Mouse (Mus musculus) limb, embryonic 13.5 days (tissue): ENCODE measurements at regions not wholly inside any gene's neighbourhood (a gene's known extent, or its start where the extent isn't known, plus 50 kb on each side); places are given as distances from the start of the nearest gene placed in this dataset.

Experiments used
- ATAC-seq: fragments of 200-750 bp; cut with Nextera tagmentation; 2 replicates; pipeline ENCODE4 v1.8.0; 2017; ENCODE audit warnings: low read depth, moderate number of reproducible peaks, moderate TSS enrichment; ENCODE audit not compliant: low FRiP score
- H3K27ac ChIP-seq: fragments of 300-500 bp; sonication (generic); 2 replicates; pipeline ENCODE4 v1.5.1; 2015; ENCODE audit warnings: inconsistent platforms, mild to moderate bottlenecking, moderate library complexity
- H3K27me3 ChIP-seq: fragments of 300-500 bp; sonication (generic); 2 replicates; pipeline ENCODE4 v1.6.1; 2015; ENCODE audit warnings: mild to moderate bottlenecking, inconsistent platforms
- H3K36me3 ChIP-seq: fragments of 300-500 bp; sonication (generic); 2 replicates; pipeline ENCODE4 v1.6.1; 2015; ENCODE audit warnings: inconsistent platforms, mild to moderate bottlenecking, moderate library complexity
- H3K4me1 ChIP-seq: fragments of 300-500 bp; sonication (generic); 2 replicates; pipeline ENCODE4 v1.6.1; 2015; ENCODE audit warnings: inconsistent platforms
- H3K4me2 ChIP-seq: fragments of 300-500 bp; sonication (generic); replicated peaks from 2 replicates; pipeline ENCODE4 v1.6.1; 2015; ENCODE audit warnings: inconsistent platforms, mild to moderate bottlenecking, moderate library complexity
- H3K4me3 ChIP-seq: fragments of 300-500 bp; sonication (generic); 2 replicates; pipeline ENCODE4 v1.5.1; 2015; ENCODE audit warnings: moderate library complexity, mild to moderate bottlenecking, inconsistent platforms
- H3K9ac ChIP-seq: fragments of 300-500 bp; sonication (generic); 2 replicates; pipeline ENCODE4 v1.6.1; 2015; ENCODE audit warnings: mild to moderate bottlenecking, inconsistent platforms
- H3K9me3 ChIP-seq: fragments of 300-500 bp; sonication (generic); 2 replicates; pipeline ENCODE4 v1.6.1; 2016; ENCODE audit warnings: inconsistent platforms
- WGBS: fragments of 180-500 bp; shearing (Covaris S2); methylation state at CpG from one replicate; pipeline ENCODE4 v1.1.7; 2015; 5-methylcytosine and 5-hydroxymethylcytosine counted together

DNA sequence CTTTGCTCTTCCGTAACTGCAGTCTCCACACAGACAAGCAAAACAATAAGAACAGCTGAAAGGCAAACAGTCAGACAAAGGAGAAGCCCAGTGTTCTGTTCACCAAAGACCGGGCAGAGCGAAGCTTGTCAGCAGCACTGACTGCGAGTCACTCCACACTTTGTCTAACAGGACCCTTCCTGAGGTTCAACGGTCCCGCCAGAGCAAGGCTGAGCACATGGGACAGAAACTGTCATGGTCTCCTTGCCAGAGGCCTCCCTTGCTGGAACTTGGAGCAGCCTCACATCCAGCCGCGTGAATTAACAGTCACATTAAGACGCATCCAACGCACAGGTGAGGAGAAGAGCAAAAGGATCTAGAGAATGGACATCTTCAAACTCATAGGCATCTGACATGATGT, 241.1 kb upstream of the Irx4 start:
- ATAC-seq: no peak
- Histone ChIP-seq H3K4me3 (no peak overlapping the region), H3K4me2 (no peak overlapping the region), H3K9me3 (no peaks in the 10 kb centered on the region), H3K4me1 (no peaks in the 10 kb centered on the region), H3K27me3 (no peaks in the 10 kb centered on the region), H3K27ac (no peak overlapping the region), H3K9ac (no peak overlapping the region), H3K36me3 (no peaks in the 10 kb centered on the region)
- WGBS: 94% methylated on average over 10 of the region's 10 CpGs

DNA sequence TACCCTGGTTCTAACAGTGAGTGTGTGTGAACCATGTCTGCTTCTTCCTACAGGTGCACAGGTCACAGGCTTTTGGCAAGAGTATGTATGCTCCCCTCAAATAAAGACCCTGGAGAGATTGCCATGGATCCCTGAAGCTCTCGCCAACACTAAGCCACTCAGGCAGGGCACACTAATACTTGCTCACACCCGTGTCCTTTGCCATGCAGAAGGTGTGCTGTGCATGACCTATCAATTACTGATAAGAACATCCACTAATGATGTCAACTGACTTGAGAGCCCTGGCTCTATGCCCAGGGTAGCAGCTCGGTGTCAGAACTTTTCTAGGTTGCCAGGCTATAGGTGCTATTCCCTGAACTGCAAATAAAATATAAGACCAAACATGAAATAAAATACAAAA, 229.1 kb upstream of the Irx4 start:
- H3K4me2 ChIP-seq: no peak overlapping the region
- H3K27ac ChIP-seq: no peak overlapping the region
- no peaks in the 10 kb centered on the region for H3K36me3 ChIP-seq
- H3K27me3 ChIP-seq: peaks cover 18% of the 10 kb centered on the region
- no peak overlapping the region for H3K4me3 ChIP-seq
- WGBS: 80% methylated on average over 3 of the region's 3 CpGs
- H3K9me3 ChIP-seq: no peaks in the 10 kb centered on the region
- H3K9ac ChIP-seq: no peak overlapping the region
- no peak for ATAC-seq
- no peaks in the 10 kb centered on the region for H3K4me1 ChIP-seq

DNA sequence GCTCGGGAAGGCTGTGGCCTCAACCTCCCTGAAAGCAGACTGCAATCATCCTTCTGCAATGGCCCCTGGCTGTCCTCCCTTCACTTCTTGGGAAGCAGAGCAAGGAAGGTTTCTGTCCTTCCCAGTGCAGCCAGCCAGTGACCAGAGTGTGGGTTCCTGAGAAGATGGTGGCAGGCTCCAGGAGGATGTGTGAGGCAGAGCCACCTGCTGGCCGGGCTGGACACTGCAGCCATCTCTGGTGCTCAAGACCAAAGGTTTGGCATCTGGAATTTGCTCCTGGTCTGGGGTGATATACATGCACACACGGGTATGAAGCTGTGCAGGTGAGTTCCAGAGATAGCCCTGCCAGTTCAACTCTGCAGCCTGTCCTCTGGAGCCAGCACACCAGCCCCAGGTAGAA, 227.2 kb upstream of the Irx4 start:
- Histone ChIP-seq H3K9me3 (no peaks in the 10 kb centered on the region), H3K4me3 (no peak overlapping the region), H3K9ac (no peak overlapping the region), H3K36me3 (no peaks in the 10 kb centered on the region), H3K27me3 (peaks cover 18% of the 10 kb centered on the region), H3K4me2 (no peak overlapping the region), H3K27ac (no peak overlapping the region), H3K4me1 (no peaks in the 10 kb centered on the region)
- WGBS: 26% methylated on average over 3 of the region's 3 CpGs
- ATAC-seq: no peak

DNA sequence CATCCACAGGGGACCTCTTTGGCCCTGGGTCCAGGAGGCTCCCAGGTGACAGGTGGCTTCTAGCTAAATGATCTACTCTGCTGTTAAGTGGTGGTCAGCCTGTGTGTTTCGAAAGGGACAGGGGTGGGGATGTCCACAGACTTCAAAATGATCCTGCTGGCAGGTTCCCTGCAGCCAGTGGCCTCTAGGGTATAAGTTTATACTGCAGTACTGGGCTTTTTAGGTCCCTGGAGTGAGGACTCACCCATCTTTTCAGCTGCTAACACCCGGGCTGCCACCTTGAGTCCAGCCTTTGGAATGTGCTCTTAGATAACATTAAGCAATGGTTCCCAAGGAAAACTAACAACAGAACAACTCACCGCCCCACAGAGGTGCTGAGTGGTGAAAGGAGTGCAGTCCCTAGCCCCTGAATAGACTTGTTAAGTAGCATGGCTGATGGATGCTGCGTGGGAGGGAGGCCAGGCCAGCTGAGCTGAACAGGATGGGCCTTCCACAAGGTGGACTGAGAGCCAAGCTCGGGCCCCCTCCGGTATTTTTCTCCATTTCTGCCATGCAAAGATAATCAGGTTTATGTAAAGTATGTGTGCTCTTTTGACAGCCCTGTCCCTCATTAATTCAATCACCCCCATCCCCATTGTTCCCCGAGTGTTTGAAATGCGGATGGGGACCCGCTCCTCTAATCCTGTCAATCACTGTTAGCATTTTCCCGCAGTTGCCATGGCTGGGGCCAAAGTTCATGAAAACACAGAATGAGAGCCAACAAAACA, 226.0 kb upstream of the Irx4 start:
- no peak overlapping the region for H3K4me2 ChIP-seq
- no peaks in the 10 kb centered on the region for H3K9me3 ChIP-seq
- no peaks in the 10 kb centered on the region for H3K36me3 ChIP-seq
- H3K27me3 ChIP-seq: peaks cover 21% of the 10 kb centered on the region
- no peak overlapping the region for H3K9ac ChIP-seq
- 34% methylated on average over 10 of the region's 10 CpGs for WGBS
- no peak overlapping the region for H3K4me3 ChIP-seq
- no peak for ATAC-seq
- H3K27ac ChIP-seq: no peak overlapping the region
- H3K4me1 ChIP-seq: no peaks in the 10 kb centered on the region

DNA sequence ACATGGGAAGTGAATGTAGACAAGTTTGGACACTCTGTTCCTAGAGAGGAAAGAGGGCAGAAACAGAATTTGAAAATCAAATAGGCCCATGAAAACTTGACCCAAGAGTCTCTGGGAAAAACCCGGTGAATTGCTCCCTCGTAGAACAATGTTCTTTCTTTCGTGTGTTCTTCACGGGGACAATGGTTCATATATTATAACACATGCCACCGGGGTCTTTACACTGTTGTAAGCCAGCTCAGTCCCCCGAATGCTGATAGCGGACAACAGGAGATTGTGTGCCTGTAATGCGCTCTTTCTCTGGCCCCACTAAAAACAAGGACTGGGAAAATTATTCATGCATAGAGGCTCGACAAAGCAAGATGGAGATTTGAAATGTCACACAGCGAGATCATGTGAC, 225.4 kb upstream of the Irx4 start:
- no peak overlapping the region for H3K9ac ChIP-seq
- no peak overlapping the region for H3K4me3 ChIP-seq
- H3K27ac ChIP-seq: no peak overlapping the region
- no peaks in the 10 kb centered on the region for H3K4me1 ChIP-seq
- peaks cover 21% of the 10 kb centered on the region for H3K27me3 ChIP-seq
- WGBS: 83% methylated on average over 10 of the region's 10 CpGs
- no peaks in the 10 kb centered on the region for H3K9me3 ChIP-seq
- H3K36me3 ChIP-seq: no peaks in the 10 kb centered on the region
- no peak overlapping the region for H3K4me2 ChIP-seq
- ATAC-seq: no peak

DNA sequence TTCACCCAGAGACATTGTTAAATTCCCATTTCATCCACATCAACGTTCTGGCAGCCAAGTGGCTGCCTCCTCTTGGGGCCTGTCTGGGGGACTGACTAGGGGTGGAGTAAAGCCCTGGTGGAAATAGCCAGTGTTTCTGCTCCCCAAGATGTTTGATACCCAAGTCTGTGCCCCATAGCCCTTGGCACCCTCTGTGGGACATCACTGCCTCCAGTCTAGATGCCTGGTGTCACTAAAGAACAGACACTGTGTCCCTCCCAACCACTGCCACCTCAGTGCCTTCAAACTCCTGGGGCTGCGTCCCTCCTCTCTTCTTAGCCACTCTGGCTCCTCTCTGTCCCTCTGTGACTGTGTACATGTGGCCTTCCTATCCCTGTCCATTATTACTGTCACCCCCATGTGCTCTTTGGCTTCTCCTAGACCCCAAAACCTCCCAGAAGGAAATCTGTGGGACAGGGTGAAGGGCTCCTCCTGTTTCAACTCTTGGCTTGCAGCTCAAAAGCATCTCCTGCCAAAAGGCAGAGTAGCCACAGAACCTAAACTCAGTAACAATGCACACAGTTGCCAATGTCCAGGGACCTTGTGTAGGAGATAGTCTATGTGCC, 224.8 kb upstream of the Irx4 start:
- no peaks in the 10 kb centered on the region for H3K4me1 ChIP-seq
- no peak overlapping the region for H3K27ac ChIP-seq
- no peak for ATAC-seq
- 61% methylated on average over 2 of the region's 2 CpGs for WGBS
- H3K9ac ChIP-seq: no peak overlapping the region
- no peak overlapping the region for H3K4me2 ChIP-seq
- no peaks in the 10 kb centered on the region for H3K36me3 ChIP-seq
- H3K9me3 ChIP-seq: no peaks in the 10 kb centered on the region
- no peak overlapping the region for H3K4me3 ChIP-seq
- H3K27me3 ChIP-seq: peaks cover 21% of the 10 kb centered on the region

DNA sequence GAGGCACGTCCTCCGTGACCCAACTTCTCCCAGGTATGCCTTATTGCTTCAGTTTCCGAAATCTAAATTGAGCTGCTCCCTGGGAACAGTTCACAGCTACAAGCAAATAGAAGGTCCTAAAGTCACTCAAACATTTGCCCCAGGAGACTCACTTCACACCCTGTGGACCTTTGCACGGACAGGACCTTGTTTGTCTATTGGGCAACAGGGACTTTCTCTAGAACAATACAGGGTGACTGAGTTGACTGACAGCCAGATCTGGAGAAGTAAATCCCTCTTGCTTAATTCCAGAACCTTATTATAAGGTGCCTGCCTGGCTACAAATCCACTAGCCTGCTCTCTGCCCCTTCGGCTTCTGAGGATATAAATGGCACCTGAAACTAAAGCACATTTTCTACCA, 220.5 kb upstream of the Irx4 start:
- WGBS: 78% methylated on average over 5 of the region's 5 CpGs
- H3K36me3 ChIP-seq: no peaks in the 10 kb centered on the region
- H3K9ac ChIP-seq: no peak overlapping the region
- no peak overlapping the region for H3K4me2 ChIP-seq
- H3K4me1 ChIP-seq: peaks cover 9% of the 10 kb centered on the region; the same call in 1 of the 2 replicates
- H3K9me3 ChIP-seq: no peaks in the 10 kb centered on the region; the same call in 1 of the 2 replicates
- H3K4me3 ChIP-seq: no peak overlapping the region
- no peak for ATAC-seq
- no peak overlapping the region for H3K27ac ChIP-seq
- H3K27me3 ChIP-seq: peaks cover 9% of the 10 kb centered on the region; the same call in 1 of the 2 replicates

DNA sequence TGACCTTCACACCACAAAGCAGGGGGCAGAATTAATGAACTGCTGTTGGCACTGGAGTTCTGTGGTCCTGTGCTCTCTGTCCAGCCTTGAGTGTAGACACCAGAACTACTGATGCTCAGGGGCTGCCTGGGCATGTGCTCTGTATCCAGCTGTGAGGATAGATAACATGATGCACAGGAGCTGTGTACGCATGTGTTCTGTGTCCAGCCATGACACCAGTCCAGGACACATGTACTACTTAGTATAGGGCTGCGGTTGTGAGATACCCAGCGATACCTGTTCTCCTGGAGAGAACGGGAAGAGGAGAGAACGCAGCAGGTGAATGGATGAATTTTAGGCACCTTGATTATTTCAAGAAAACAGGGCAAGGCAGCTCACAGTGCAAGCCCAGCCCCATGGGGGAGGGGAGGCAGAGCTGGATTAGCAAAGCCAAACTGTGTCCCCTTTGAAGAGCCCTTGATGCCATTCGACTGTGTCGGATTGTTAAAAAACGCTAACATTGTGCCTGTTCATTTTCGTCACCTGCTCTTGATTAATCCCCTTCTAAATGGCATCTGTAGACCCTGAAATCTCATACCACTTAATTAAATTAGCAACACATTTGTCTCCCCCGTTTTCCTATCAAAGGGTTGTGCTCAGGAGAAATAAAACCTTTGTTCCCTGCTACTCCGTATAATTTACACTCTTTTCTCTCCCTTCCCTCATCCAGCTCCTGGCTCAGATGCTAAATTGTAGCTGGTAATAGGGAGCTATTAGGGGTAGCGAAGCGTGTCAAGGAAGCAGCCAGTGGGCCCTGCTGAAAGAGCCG, 218.8 kb upstream of the Irx4 start:
- Histone ChIP-seq H3K4me3 (no peak overlapping the region), H3K27ac (no peak overlapping the region), H3K4me1 (peaks cover 9% of the 10 kb centered on the region; the same call in 1 of the 2 replicates), H3K4me2 (no peak overlapping the region), H3K9me3 (no peaks in the 10 kb centered on the region; the same call in 1 of the 2 replicates), H3K36me3 (no peaks in the 10 kb centered on the region), H3K9ac (no peak overlapping the region), H3K27me3 (peaks cover 3% of the 10 kb centered on the region; the same call in 1 of the 2 replicates)
- 31% methylated on average over 14 of the region's 14 CpGs for WGBS
- no peak for ATAC-seq

DNA sequence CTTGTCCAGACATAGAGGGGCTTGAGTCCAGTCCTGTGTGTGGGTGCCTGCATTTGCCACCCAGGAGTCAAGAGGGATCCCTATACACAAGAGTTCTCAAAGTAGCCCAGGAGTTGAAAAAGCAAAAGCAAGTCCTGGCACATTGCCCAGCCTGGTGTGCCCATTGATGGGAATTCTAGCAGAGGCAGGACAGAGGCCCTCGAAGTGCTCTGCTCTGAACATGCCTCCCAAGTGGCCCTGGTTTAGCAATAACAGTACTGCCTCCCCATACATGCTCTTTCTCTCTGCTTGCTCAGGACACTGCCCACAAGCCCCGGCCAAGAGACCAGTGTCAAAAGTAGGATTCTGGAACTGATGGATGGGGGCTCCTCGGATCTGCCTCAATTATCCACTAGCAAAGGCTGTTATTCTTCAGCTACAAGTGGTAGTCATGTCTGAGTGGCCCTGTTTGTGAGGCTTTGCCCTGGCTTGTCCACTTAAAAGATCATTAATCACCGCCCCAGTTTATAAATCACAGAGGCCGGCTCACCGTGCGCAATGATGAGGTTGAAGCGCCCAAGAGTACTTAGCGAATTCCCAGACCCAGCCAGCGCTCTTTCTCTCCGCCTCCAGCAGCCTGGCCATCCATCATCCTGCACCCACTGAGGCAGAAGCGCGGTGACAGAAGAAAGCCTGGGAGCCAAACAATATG, 190.3 kb upstream of the Irx4 start:
- Histone ChIP-seq H3K9me3 (no peaks in the 10 kb centered on the region), H3K4me1 (no peaks in the 10 kb centered on the region; the same call in 1 of the 2 replicates), H3K27me3 (peaks cover 33% of the 10 kb centered on the region), H3K9ac (no peak overlapping the region), H3K4me2 (no peak overlapping the region), H3K4me3 (no peak overlapping the region), H3K36me3 (no peaks in the 10 kb centered on the region), H3K27ac (no peak overlapping the region)
- 21% methylated on average over 13 of the region's 13 CpGs for WGBS
- no peak for ATAC-seq

DNA sequence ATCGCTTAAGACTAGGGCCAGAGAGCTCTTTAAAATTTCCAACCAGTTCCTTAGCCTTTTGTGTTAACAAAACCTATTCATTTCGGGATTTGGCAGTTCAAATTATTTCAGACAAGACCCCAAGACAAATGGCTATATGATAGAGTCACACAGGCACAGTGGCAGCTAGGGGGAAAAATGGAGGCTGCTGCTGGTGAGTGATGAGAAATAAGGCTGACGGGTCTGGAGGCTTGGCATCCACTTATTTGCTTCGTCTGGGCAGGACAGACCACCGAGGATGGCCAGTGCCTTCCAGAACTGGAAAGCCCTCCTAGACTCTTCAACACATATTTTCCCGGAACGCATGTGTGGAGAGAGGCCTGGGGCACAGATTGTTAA, 189.8 kb upstream of the Irx4 start:
- Histone ChIP-seq H3K9ac (no peak overlapping the region), H3K36me3 (no peaks in the 10 kb centered on the region), H3K4me3 (no peak overlapping the region), H3K4me1 (no peaks in the 10 kb centered on the region; the same call in 1 of the 2 replicates), H3K27ac (no peak overlapping the region), H3K9me3 (no peaks in the 10 kb centered on the region), H3K4me2 (no peak overlapping the region), H3K27me3 (peaks cover 33% of the 10 kb centered on the region)
- 39% methylated on average over 7 of the region's 7 CpGs for WGBS
- no peak for ATAC-seq

DNA sequence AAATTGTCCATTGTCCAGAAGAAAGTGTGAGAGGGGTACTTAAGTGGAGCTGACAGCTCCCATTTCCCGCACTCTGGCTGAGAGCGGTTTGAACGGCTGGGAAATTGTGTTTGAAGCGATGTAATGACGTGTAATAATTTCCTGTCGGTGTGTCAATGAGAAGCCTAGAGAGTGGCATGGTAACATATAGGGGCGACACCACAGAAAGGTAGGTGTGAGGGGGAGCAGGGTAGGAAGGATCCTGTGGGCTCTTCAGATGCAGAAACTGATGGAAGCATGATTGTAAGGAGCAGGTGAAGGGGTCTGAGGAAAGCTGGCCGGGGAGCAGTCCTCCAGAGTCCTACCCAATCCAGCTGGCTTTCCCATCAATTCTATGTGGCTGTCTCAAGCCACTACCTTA, 189.2 kb upstream of the Irx4 start:
- Histone ChIP-seq H3K4me1 (no peaks in the 10 kb centered on the region; the same call in 1 of the 2 replicates), H3K9me3 (no peaks in the 10 kb centered on the region), H3K4me2 (no peak overlapping the region), H3K9ac (no peak overlapping the region), H3K27ac (no peak overlapping the region), H3K36me3 (no peaks in the 10 kb centered on the region), H3K4me3 (no peak overlapping the region), H3K27me3 (peaks cover 33% of the 10 kb centered on the region)
- WGBS: 41% methylated on average over 8 of the region's 8 CpGs
- ATAC-seq: no peak
